Mouse (Mus musculus) midbrain, embryonic 16.5 days (tissue): ENCODE measurements around the gene Polk. TPM values are rescaled to one million over a fixed set of nuclear protein-coding genes. Genes with fewer than 3 reads are reported as not detected.

Experiments
- ATAC-seq: fragments of 200-750 bp; cut with Nextera tagmentation; 2 replicates; pipeline ENCODE4 v1.8.0; 2017; ENCODE audit warnings: moderate TSS enrichment
- H3K27ac ChIP-seq: fragments of 300-500 bp; sonication (generic); 2 replicates; pipeline ENCODE4 v1.5.1; 2014; ENCODE audit warnings: mild to moderate bottlenecking, low read length, mixed read lengths
- H3K27me3 ChIP-seq: fragments of 300-500 bp; sonication (generic); 2 replicates; pipeline ENCODE4 v1.6.1; 2014; ENCODE audit warnings: low read depth, low read length, mixed read lengths; ENCODE audit not compliant: control insufficient read depth, insufficient read depth
- H3K36me3 ChIP-seq: fragments of 300-500 bp; sonication (generic); 2 replicates; pipeline ENCODE4 v1.6.1; 2014; ENCODE audit warnings: mild to moderate bottlenecking, low read length, moderate library complexity, mixed read lengths; ENCODE audit not compliant: control insufficient read depth, insufficient read depth
- H3K4me1 ChIP-seq: fragments of 300-500 bp; sonication (generic); 2 replicates; pipeline ENCODE4 v1.6.1; 2014; ENCODE audit warnings: mild to moderate bottlenecking, low read length, mixed read lengths; ENCODE audit not compliant: control insufficient read depth, insufficient read depth
- H3K4me2 ChIP-seq: fragments of 300-500 bp; sonication (generic); 2 replicates; pipeline ENCODE4 v1.6.1; 2014; ENCODE audit warnings: mild to moderate bottlenecking, low read length, mixed read lengths
- H3K4me3 ChIP-seq: fragments of 300-500 bp; sonication (generic); 2 replicates; pipeline ENCODE4 v1.5.1; 2014; ENCODE audit warnings: low read depth, mild to moderate bottlenecking, low read length, moderate library complexity, mixed read lengths
- H3K9ac ChIP-seq: fragments of 300-500 bp; sonication (generic); 2 replicates; pipeline ENCODE4 v1.6.1; 2014; ENCODE audit warnings: low read depth, low read length, mixed read lengths
- H3K9me3 ChIP-seq: fragments of 300-500 bp; sonication (generic); replicated peaks from 2 replicates; pipeline ENCODE4 v1.6.1; 2014; ENCODE audit warnings: mild to moderate bottlenecking, low read length, mixed read lengths; ENCODE audit not compliant: control insufficient read depth, poor library complexity, severe bottlenecking
- WGBS: fragments of 180-500 bp; shearing (Covaris S2); extraction: QIAGEN DNeasy Blood & Tissue Kit; methylation state at CpG from one replicate; pipeline ENCODE4 v1.1.7; 2014; 5-methylcytosine and 5-hydroxymethylcytosine counted together
- polyA plus RNA-seq: library from polyadenylated mRNA; unstranded; fragments of >200 nt; fragmentation: Nextera tagmentation; extraction: Ambion mirVana; gene quantifications from 2 replicates; pipeline ENCODE4 v1.2.1, GENCODE M21; 2015

Gene Polk
- polyA plus RNA-seq, 1 experiment from 2014 or later = 7.7 TPM

DNA sequence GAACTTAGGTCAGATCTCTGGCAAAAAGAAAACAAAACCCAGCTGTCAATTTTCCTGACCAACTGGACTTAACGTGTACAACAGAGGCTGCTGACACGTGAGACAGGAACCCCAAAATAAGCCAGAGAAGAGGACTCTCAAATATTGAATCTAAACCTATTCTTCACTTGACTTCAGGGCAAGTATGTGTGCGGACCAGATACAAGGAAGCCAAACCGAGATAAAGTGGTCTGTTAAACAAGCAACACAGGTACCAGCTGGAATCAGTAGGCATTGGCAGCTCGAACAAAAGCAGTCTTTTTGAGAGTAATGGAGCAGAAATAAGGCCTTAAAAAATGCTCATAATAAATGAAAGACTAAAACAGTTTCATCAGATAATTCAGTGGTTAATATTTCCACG is 25.6 kb upstream of the Polk start:
- Histone ChIP-seq H3K27ac (no peak overlapping the region), H3K4me2 (no peak overlapping the region), H3K36me3 (0 out of 2 replicates have a peak, but pooled peaks cover 5% of the 10 kb centered on the region), H3K4me1 (peaks cover 2% of the 10 kb centered on the region; the same call in 1 of the 2 replicates), H3K9me3 (no peaks in the 10 kb centered on the region), H3K27me3 (no peaks in the 10 kb centered on the region), H3K4me3 (no peak overlapping the region), H3K9ac (no peak overlapping the region)
- 60% methylated on average over 6 of the region's 6 CpGs for WGBS
- no peak for ATAC-seq

- no peak for ATAC-seq
- H3K4me2 ChIP-seq = no peak overlapping the region
These were observed 12.7 kb upstream of the Polk start for GRCm38 (mm10) chr13:96555099-96555498.

GRCm38 (mm10) chr13:96547941-96548340 is 5.6 kb upstream of the Polk start:
- ATAC-seq = no peak

More at GRCm38 (mm10) chr13:96555099-96555498, 12.7 kb upstream of the Polk start:
- Histone ChIP-seq H3K4me1 (no peaks in the 10 kb centered on the region), H3K27ac (no peak overlapping the region), H3K9me3 (no peaks in the 10 kb centered on the region), H3K27me3 (no peaks in the 10 kb centered on the region), H3K9ac (no peak overlapping the region), H3K36me3 (no peaks in the 10 kb centered on the region), H3K4me3 (no peak overlapping the region)
- 95% methylated on average over 3 of the region's 3 CpGs for WGBS

DNA sequence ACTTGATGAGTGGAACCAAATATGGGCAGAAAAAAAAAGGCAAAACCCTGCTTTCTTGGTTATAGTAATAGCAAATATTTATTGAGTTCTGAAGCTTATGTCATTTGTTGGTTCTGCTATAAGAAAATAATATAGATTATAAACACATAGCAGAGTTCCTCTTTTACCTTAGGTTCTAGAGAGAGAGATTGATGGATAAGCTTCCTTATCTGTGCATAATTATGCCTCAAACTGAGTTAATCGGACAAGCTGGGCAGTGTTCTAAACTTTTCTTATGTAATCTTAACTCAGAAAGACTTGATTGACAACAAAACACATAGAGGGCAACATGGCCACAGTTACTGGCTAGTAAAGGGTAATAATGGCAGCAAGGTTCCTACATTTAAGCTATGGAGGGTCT is 4.9 kb upstream of the Polk start:
- ATAC-seq = no peak
- 92% methylated on average over 1 of the region's 1 CpGs for WGBS

More at GRCm38 (mm10) chr13:96547941-96548340, 5.6 kb upstream of the Polk start:
- Histone ChIP-seq H3K27me3 (no peaks in the 10 kb centered on the region), H3K4me2 (no peak overlapping the region), H3K9me3 (no peaks in the 10 kb centered on the region), H3K27ac (no peak overlapping the region), H3K36me3 (no peaks in the 10 kb centered on the region), H3K4me1 (peaks cover 3% of the 10 kb centered on the region), H3K9ac (no peak overlapping the region), H3K4me3 (no peak overlapping the region)
- 57% methylated on average over 4 of the region's 4 CpGs for WGBS

GRCm38 (mm10) chr13:96544506-96544905 is 2.1 kb upstream of the Polk start:
- Histone ChIP-seq H3K9me3 (no peaks in the 10 kb centered on the region), H3K4me2 (no peak overlapping the region), H3K9ac (no peak overlapping the region), H3K27ac (no peak overlapping the region), H3K27me3 (no peaks in the 10 kb centered on the region), H3K4me1 (peaks cover 6% of the 10 kb centered on the region), H3K4me3 (no peak overlapping the region), H3K36me3 (no peaks in the 10 kb centered on the region)
- ATAC-seq = no peak
- 78% methylated on average over 2 of the region's 2 CpGs for WGBS

More for the DNA sequence above, 4.9 kb upstream of the Polk start:
- no peak overlapping the region for H3K27ac ChIP-seq
- no peak overlapping the region for H3K4me3 ChIP-seq
- H3K36me3 ChIP-seq = no peaks in the 10 kb centered on the region
- H3K9ac ChIP-seq = no peak overlapping the region
- H3K9me3 ChIP-seq = no peaks in the 10 kb centered on the region
- H3K27me3 ChIP-seq = no peaks in the 10 kb centered on the region
- peaks cover 3% of the 10 kb centered on the region for H3K4me1 ChIP-seq
- no peak overlapping the region for H3K4me2 ChIP-seq

- no peaks in the 10 kb centered on the region for H3K9me3 ChIP-seq
- WGBS = under 1% methylated on average over 55 of the region's 73 CpGs
- no peaks in the 10 kb centered on the region for H3K27me3 ChIP-seq
- peak overlapping the region; percentile 76 for H3K4me2 ChIP-seq
- H3K36me3 ChIP-seq = no peaks in the 10 kb centered on the region
- H3K4me3 ChIP-seq = peak overlapping the region; percentile 81
- ATAC-seq = peak; percentile 84
- peak overlapping the region; percentile 91 for H3K9ac ChIP-seq
- H3K27ac ChIP-seq = peak overlapping the region; percentile 96
- peaks cover 6% of the 10 kb centered on the region for H3K4me1 ChIP-seq
These were observed 817 bp upstream of the Polk start for GRCm38 (mm10) chr13:96542901-96543891.

DNA sequence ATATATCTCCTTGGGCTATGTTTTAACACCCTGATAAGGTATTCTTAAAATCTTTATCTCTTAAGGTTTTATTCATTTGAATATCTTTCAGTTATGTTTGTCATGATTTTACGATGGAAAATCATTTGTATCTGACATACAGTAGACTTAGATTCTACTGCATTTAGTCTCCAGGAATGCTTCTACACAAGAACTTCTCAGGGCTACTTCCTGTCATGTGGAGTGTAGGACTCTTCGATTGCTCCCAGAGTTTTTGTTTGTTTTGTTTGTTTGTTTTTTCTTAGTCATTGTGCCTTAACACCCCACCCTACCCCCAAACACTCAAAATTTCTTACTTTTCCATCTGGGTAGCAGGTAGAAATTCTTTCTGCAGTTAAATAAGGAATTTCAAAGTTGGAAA is 998 bp downstream of the Polk start:
- 67% methylated on average over 2 of the region's 2 CpGs for WGBS
- H3K27me3 ChIP-seq = no peaks in the 10 kb centered on the region
- peaks cover 6% of the 10 kb centered on the region for H3K4me1 ChIP-seq
- H3K27ac ChIP-seq = no peak overlapping the region
- no peak overlapping the region for H3K9ac ChIP-seq
- no peak for ATAC-seq
- no peak overlapping the region; the same call in 1 of the 2 replicates for H3K4me3 ChIP-seq
- peak overlapping the region; percentile 57 for H3K4me2 ChIP-seq
- H3K9me3 ChIP-seq = no peaks in the 10 kb centered on the region
- no peaks in the 10 kb centered on the region for H3K36me3 ChIP-seq

DNA sequence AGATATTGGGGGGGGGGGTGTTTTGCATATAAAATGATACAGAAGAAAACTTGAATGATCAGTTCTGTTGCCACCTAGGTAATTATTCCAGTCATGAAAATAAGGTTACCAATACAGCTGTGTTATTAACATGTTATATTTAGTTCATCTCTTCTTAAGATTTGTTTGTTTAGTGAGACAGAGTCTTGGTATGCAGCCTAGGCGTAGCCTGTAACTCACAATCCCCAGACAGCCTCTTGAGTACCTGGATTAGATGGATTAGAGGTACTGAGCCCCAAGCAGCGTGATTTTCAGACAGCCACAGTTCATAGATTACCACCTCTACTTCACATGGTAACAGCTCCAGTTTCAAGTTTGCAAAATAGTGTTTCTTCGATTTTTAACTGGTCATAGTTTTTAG is 4.3 kb downstream of the Polk start:
- 73% methylated on average over 3 of the region's 3 CpGs for WGBS
- H3K36me3 ChIP-seq = no peaks in the 10 kb centered on the region

More for the DNA sequence above, 4.3 kb downstream of the Polk start:
- Histone ChIP-seq H3K9me3 (no peaks in the 10 kb centered on the region), H3K27me3 (no peaks in the 10 kb centered on the region), H3K9ac (no peak overlapping the region), H3K4me3 (no peak overlapping the region), H3K4me2 (no peak overlapping the region), H3K4me1 (peaks cover 3% of the 10 kb centered on the region; the same call in 1 of the 2 replicates), H3K27ac (no peak overlapping the region)
- ATAC-seq = no peak
